ENCODE assay signal across 16 mouse cellular contexts in the genomic region with DNA sequence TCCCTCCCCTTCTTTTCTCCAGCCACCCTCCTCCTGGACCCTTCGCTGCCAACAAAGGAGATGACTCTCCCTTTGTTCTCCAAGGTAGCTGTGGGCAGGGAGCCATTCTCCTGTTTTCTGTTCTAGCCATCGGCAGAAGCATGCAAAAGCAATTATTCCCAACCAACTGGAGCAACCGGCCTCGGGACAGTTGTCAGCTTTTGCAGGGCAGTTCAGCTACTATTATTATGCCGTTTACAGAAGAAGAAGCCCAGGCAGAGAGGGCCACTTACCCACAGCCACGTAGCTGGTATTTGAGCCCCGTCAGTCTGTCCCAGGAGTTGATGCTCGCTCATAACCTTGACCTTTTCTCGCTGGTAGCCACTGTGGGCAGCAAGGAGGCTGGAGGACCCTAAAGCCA. TPM values are rescaled to one million over a fixed set of nuclear protein-coding genes. Genes with fewer than 3 reads are reported as not detected.
DNase-seq lines count a peak whose midpoint lies in the region; ATAC-seq lines count a peak whose summit lies in the region.
"Had no signal": no experiment of that assay in that cellular context is flagged by ENCODE, and none has a peak within 500 bp of the region (broad histone marks: within the 10 kb centered on the region; RNA-seq: fewer than 3 reads in every experiment).

No protein-coding gene starts in this region.

- no peaks in the 10 kb centered on the region for H3K9me3 ChIP-seq in heart, embryonic 13.5 days
- no peaks in the 10 kb centered on the region for H3K9me3 ChIP-seq in hindbrain, embryonic 14.5 days (ENCODE audit: control insufficient read depth, low read length)
- H3K9me3 ChIP-seq: G1E; limb, embryonic 12.5 days; megakaryocyte, embryonic 14.5 days had no signal

- H3K27ac ChIP-seq in heart, embryonic 13.5 days (replicated peaks): peak overlapping the region; percentile 84
- peak overlapping the region; percentile 43 for H3K27ac ChIP-seq in hindbrain, embryonic 14.5 days
- H3K27ac ChIP-seq: limb, embryonic 12.5 days had no signal

- peak; percentile 61 to 66 for DNase-seq in cerebellum, adult 18-20 months
- no peak for DNase-seq in heart, postnatal 10 days
- DNase-seq in brain, adult 2 months (ENCODE audit: low read depth, low spot score): peak; percentile 74
- no peak for DNase-seq in hindbrain, embryonic 14.5 days (ENCODE audit: low spot score)
- no peak for DNase-seq in yolk sac, embryonic 10.5 days (ENCODE audit: low spot score)
- DNase-seq in left cerebral cortex, postnatal 25 days (ENCODE audit: low spot score in 2 of 2): no peak
- DNase-seq: kidney, adult 11 months; lung, adult 2 months had no signal

- no peak overlapping the region for H3K4me2 ChIP-seq in heart, embryonic 13.5 days
- no peak overlapping the region for H3K4me2 ChIP-seq in hindbrain, embryonic 14.5 days (replicated peaks)
- H3K4me2 ChIP-seq: limb, embryonic 12.5 days had no signal

- WGBS in heart, embryonic 13.5 days: 58% methylated on average over 9 of the region's 9 CpGs
- WGBS in hindbrain, embryonic 14.5 days: 19% methylated on average over 9 of the region's 9 CpGs

- H3K27me3 ChIP-seq in heart, embryonic 13.5 days (replicated peaks): no peaks in the 10 kb centered on the region
- no peaks in the 10 kb centered on the region for H3K27me3 ChIP-seq in hindbrain, embryonic 14.5 days (ENCODE audit: control insufficient read depth, insufficient read depth, low read length)
- H3K27me3 ChIP-seq: limb, embryonic 12.5 days had no signal

- no peak for ATAC-seq in cerebellum, adult (ENCODE audit: insufficient number of reproducible peaks, low FRiP score, low TSS enrichment)
- ATAC-seq in heart, embryonic 13.5 days (ENCODE audit: extremely low read depth, insufficient number of reproducible peaks, low FRiP score, low TSS enrichment): no peak
- ATAC-seq in hindbrain, embryonic 14.5 days (ENCODE audit: low FRiP score): no peak
- ATAC-seq: activated CD4-positive, CD25-positive, alpha-beta regulatory T cell, adult 4 months had no signal

- H3K36me3 ChIP-seq in heart, embryonic 13.5 days: no peaks in the 10 kb centered on the region
- no peaks in the 10 kb centered on the region for H3K36me3 ChIP-seq in hindbrain, embryonic 14.5 days (replicated peaks; ENCODE audit: control insufficient read depth, insufficient read depth)
- H3K36me3 ChIP-seq: G1E; limb, embryonic 12.5 days had no signal

- no peak overlapping the region for H3K4me3 ChIP-seq in heart, embryonic 13.5 days
- H3K4me3 ChIP-seq in hindbrain, embryonic 14.5 days (replicated peaks; ENCODE audit: low read length): no peak overlapping the region
- H3K4me3 ChIP-seq: limb, embryonic 12.5 days; megakaryocyte, embryonic 14.5 days had no signal

- intact Hi-C loops in heart, postnatal 10 days (cut with DNase I): no loop called here
- intact Hi-C loops in left cerebral cortex, postnatal 25 days (cut with DNase I): no loop called here

- H3K4me1 ChIP-seq in heart, embryonic 13.5 days: peaks cover 60% of the 10 kb centered on the region
- peaks cover 9% of the 10 kb centered on the region; the same call in 1 of the 2 replicates for H3K4me1 ChIP-seq in hindbrain, embryonic 14.5 days (replicated peaks; ENCODE audit: control insufficient read depth, insufficient read depth, low read length)

- H3K9ac ChIP-seq in heart, embryonic 13.5 days: peak overlapping the region; percentile 50; the same call in 1 of the 2 replicates
- no peak overlapping the region for H3K9ac ChIP-seq in hindbrain, embryonic 14.5 days
- H3K9ac ChIP-seq: limb, embryonic 12.5 days had no signal

RNA-seq across cellular contexts. Expression of gene Tob1, which starts 17.2 kb away (rescaled TPM):
- 26.1 and 29.9 TPM in 2 replicates for polyA plus RNA-seq in heart, embryonic 13.5 days (2015; fragmentation: Nextera tagmentation; extraction: Ambion mirVana)
- 10 to 100 TPM; 67.4 to 81.0 TPM for total RNA-seq in heart, postnatal 10 days (2021)
- 34.3 and 34.6 TPM in 2 replicates for polyA plus RNA-seq in hindbrain, embryonic 14.5 days (2014; fragmentation: Nextera tagmentation; extraction: Ambion mirVana)
- total RNA-seq in left cerebral cortex, postnatal 25 days (2021): 10 to 100 TPM; 38.2 to 43.9 TPM

RNA-seq across cellular contexts. Expression of gene Wfikkn2, which starts 17.4 kb away (rescaled TPM):
- polyA plus RNA-seq in heart, embryonic 13.5 days (2015; fragmentation: Nextera tagmentation; extraction: Ambion mirVana): 2.0 and 2.2 TPM in 2 replicates
- 1 to 10 TPM; 2.0 to 2.2 TPM for total RNA-seq in heart, postnatal 10 days (2021)
- 5.7 and 6.8 TPM in 2 replicates for polyA plus RNA-seq in hindbrain, embryonic 14.5 days (2014; fragmentation: Nextera tagmentation; extraction: Ambion mirVana)
- total RNA-seq in left cerebral cortex, postnatal 25 days (2021): 1 to 10 TPM; 1.6 to 2.3 TPM

RNA-seq across cellular contexts. Expression of gene Gm21885, which starts 53.3 kb away (rescaled TPM):
- polyA plus RNA-seq in heart, embryonic 13.5 days (2015; fragmentation: Nextera tagmentation; extraction: Ambion mirVana): 0.20 TPM in 1 of 2 replicates, not detected in the other
- total RNA-seq in heart, postnatal 10 days (2021): not detected
- 0.38 TPM in 1 of 2 replicates, not detected in the other for polyA plus RNA-seq in hindbrain, embryonic 14.5 days (2014; fragmentation: Nextera tagmentation; extraction: Ambion mirVana)
- total RNA-seq in left cerebral cortex, postnatal 25 days (2021): not detected
- total RNA-seq: G1E had no signal
- polyA plus RNA-seq: G1E; gonadal fat pad, adult 2 months; limb, embryonic 12.5 days; lung, adult 2 months; testis, adult 2 months had no signal

Comparison
In these comparisons a context has a peak if more than half of its experiments do, and no peak if none do; other contexts are left out.
1. DNase-seq: peak in cerebellum, adult 18-20 months (2 of 2) and brain, adult 2 months (single experiment); none in heart, postnatal 10 days (0 of 2), hindbrain, embryonic 14.5 days (single experiment), yolk sac, embryonic 10.5 days (single experiment) and left cerebral cortex, postnatal 25 days (0 of 2).